Mouse (Mus musculus): ENCODE results near the gene Nsun2.

GRCm38 (mm10) chr13:69604670-69605069 lies 71.1 kb downstream of the Nsun2 start:
- no peak for TF ChIP-seq EP300 (IDR thresholded peaks at IDR 0.05; ENCODE audit: insufficient read depth, low read depth, low read length)
- no peak for TF ChIP-seq CTCF (IDR thresholded peaks at IDR 0.05)
- no peak for TF ChIP-seq POLR2A (IDR thresholded peaks at IDR 0.05; ENCODE audit: insufficient read depth, low read depth, low read length)
